Mouse (Mus musculus): ENCODE results near the gene Cd200r1.

- TF ChIP-seq CTCF (conservative IDR thresholded peaks at IDR 0.05; ENCODE audit: insufficient read depth, insufficient read length, low read depth, low read length) (no peak), POLR2A (IDR thresholded peaks at IDR 0.05; ENCODE audit: low read depth, low read length) (no peak)
These were observed 40.7 kb upstream of the Cd200r1 start for GRCm38 (mm10) chr16:44724847-44725246.

All from kidney, adult 2 months (tissue).